Mouse (Mus musculus): ENCODE data around the gene Igsf11. TPM values are rescaled to one million over a fixed set of nuclear protein-coding genes. Genes with fewer than 3 reads are reported as not detected.

The Igsf11 gene
- polyA plus RNA-seq, 1 experiment from 2014 or later = 0.21 TPM

GRCm38 (mm10) chr16:39031350-39031749 is 138.9 kb downstream of the Igsf11 start:
- Histone ChIP-seq H3K4me2 (ENCODE audit: low read depth, low read length) (no peak overlapping the region), H3K36me3 (ENCODE audit: control insufficient read depth, insufficient read depth) (no peaks in the 10 kb centered on the region), H3K27ac (ENCODE audit: low read length) (no peak overlapping the region), H3K9me3 (replicated peaks; ENCODE audit: control insufficient read depth, low read length) (no peaks in the 10 kb centered on the region), H3K27me3 (ENCODE audit: control insufficient read depth, insufficient read depth, low read length) (no peaks in the 10 kb centered on the region), H3K4me3 (ENCODE audit: low read length) (no peak overlapping the region), H3K9ac (ENCODE audit: low read length) (no peak overlapping the region), H3K4me1 (ENCODE audit: control insufficient read depth, insufficient read depth, low read length) (no peaks in the 10 kb centered on the region)
- 73% methylated on average over 2 of the region's 2 CpGs for WGBS
- ATAC-seq (replicated peaks; ENCODE audit: extremely low read depth, insufficient read depth, low FRiP score) = no peak

DNA sequence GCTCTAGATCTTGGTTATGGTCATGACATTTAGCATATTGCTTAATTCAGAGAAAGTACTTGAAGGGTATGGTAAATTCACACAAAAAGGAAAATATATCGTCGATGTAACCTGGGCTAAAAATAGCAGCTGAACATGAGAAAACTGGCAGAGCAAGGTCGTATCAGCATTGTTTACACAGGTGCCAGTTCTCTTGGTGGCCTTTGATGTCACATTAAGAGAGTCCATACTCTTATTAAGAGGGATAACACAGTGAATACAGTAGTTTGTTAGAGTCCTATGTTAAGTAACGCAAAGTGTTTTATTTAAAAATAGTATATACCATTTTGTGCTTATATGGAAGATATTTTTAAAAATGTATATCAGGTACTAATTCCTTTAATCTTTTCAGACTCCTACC is 144.8 kb downstream of the Igsf11 start:
- H3K4me2 ChIP-seq (ENCODE audit: low read depth, low read length) = no peak overlapping the region
- no peak overlapping the region for H3K9ac ChIP-seq (ENCODE audit: low read length)
- H3K4me3 ChIP-seq (ENCODE audit: low read length) = no peak overlapping the region
- H3K4me1 ChIP-seq (ENCODE audit: control insufficient read depth, insufficient read depth, low read length) = no peaks in the 10 kb centered on the region
- 41% methylated on average over 4 of the region's 4 CpGs for WGBS
- H3K27ac ChIP-seq (ENCODE audit: low read length) = no peak overlapping the region
- ATAC-seq (replicated peaks; ENCODE audit: extremely low read depth, insufficient read depth, low FRiP score) = no peak
- no peaks in the 10 kb centered on the region for H3K36me3 ChIP-seq (ENCODE audit: control insufficient read depth, insufficient read depth)
- no peaks in the 10 kb centered on the region for H3K27me3 ChIP-seq (ENCODE audit: control insufficient read depth, insufficient read depth, low read length)
- H3K9me3 ChIP-seq (replicated peaks; ENCODE audit: control insufficient read depth, low read length) = no peaks in the 10 kb centered on the region

DNA sequence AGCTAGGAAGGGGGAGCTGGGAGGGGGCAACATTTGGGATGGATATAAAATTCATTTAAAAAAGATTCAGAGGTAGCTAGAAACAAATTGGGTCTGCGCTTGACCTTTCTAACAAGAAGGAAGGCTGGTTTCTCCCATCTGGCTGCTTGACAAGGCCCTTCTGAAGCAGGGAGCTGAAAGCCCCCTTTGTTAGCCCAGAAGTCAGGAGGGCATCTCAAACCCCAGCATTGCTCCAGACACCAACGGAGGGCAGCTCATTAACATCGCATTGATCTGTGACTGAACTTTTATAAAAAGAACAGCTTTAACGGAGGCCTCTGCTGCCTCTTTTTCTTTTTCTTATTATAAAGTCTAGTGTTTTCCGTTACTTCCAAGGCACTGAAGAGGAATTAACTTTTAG is 151.9 kb downstream of the Igsf11 start:
- Histone ChIP-seq H3K36me3 (ENCODE audit: control insufficient read depth, insufficient read depth) (no peaks in the 10 kb centered on the region), H3K4me1 (ENCODE audit: control insufficient read depth, insufficient read depth, low read length) (no peaks in the 10 kb centered on the region), H3K9me3 (replicated peaks; ENCODE audit: control insufficient read depth, low read length) (no peaks in the 10 kb centered on the region), H3K27me3 (ENCODE audit: control insufficient read depth, insufficient read depth, low read length) (no peaks in the 10 kb centered on the region), H3K27ac (ENCODE audit: low read length) (no peak overlapping the region), H3K4me2 (ENCODE audit: low read depth, low read length) (no peak overlapping the region), H3K9ac (ENCODE audit: low read length) (no peak overlapping the region), H3K4me3 (ENCODE audit: low read length) (no peak overlapping the region)
- ATAC-seq (replicated peaks; ENCODE audit: extremely low read depth, insufficient read depth, low FRiP score) = no peak
- WGBS = 53% methylated on average over 5 of the region's 5 CpGs

DNA sequence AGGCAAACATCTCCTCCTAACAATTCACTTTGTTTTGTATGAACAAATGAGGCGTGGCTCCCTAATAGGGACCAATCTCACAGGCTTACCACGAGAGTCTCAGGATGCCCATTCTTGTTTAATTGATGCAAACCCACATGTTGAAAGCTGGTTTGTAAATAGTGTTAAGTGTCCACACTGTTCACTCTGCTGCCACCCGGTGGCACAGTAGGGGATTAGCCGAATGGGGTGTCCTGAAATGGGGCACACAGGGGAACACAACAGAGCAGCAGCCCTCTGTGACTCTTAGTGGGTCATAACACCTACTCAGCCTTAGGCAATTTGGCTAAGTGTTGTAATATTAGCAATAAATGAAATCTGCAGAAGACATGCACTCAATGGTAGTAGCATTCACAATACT is 156.4 kb downstream of the Igsf11 start:
- Histone ChIP-seq H3K4me3 (ENCODE audit: low read length) (no peak overlapping the region), H3K9ac (ENCODE audit: low read length) (no peak overlapping the region), H3K36me3 (ENCODE audit: control insufficient read depth, insufficient read depth) (no peaks in the 10 kb centered on the region), H3K27me3 (ENCODE audit: control insufficient read depth, insufficient read depth, low read length) (no peaks in the 10 kb centered on the region), H3K9me3 (replicated peaks; ENCODE audit: control insufficient read depth, low read length) (no peaks in the 10 kb centered on the region), H3K27ac (ENCODE audit: low read length) (no peak overlapping the region), H3K4me1 (ENCODE audit: control insufficient read depth, insufficient read depth, low read length) (no peaks in the 10 kb centered on the region), H3K4me2 (ENCODE audit: low read depth, low read length) (no peak overlapping the region)
- ATAC-seq (replicated peaks; ENCODE audit: extremely low read depth, insufficient read depth, low FRiP score) = no peak
- WGBS = 7% methylated on average over 4 of the region's 4 CpGs

- Histone ChIP-seq H3K36me3 (ENCODE audit: control insufficient read depth, insufficient read depth) (no peaks in the 10 kb centered on the region), H3K4me1 (ENCODE audit: control insufficient read depth, insufficient read depth, low read length) (peaks cover 5% of the 10 kb centered on the region; the same call in 1 of the 2 replicates), H3K9ac (ENCODE audit: low read length) (no peak overlapping the region), H3K4me3 (ENCODE audit: low read length) (no peak overlapping the region), H3K9me3 (replicated peaks; ENCODE audit: control insufficient read depth, low read length) (no peaks in the 10 kb centered on the region), H3K27ac (ENCODE audit: low read length) (no peak overlapping the region), H3K27me3 (ENCODE audit: control insufficient read depth, insufficient read depth, low read length) (no peaks in the 10 kb centered on the region), H3K4me2 (ENCODE audit: low read depth, low read length) (no peak overlapping the region)
- 0% methylated on average over 2 of the region's 2 CpGs for WGBS
- ATAC-seq (replicated peaks; ENCODE audit: extremely low read depth, insufficient read depth, low FRiP score) = 0 out of 2 replicates have a peak, but pooled peaks have one; percentile 55
These were observed 160.5 kb downstream of the Igsf11 start for GRCm38 (mm10) chr16:39052971-39053370.

- peaks cover 5% of the 10 kb centered on the region; the same call in 1 of the 2 replicates for H3K4me1 ChIP-seq (ENCODE audit: control insufficient read depth, insufficient read depth, low read length)
- H3K36me3 ChIP-seq (ENCODE audit: control insufficient read depth, insufficient read depth) = no peaks in the 10 kb centered on the region
- H3K4me3 ChIP-seq (ENCODE audit: low read length) = no peak overlapping the region
- WGBS = 65% methylated on average over 2 of the region's 2 CpGs
- H3K27me3 ChIP-seq (ENCODE audit: control insufficient read depth, insufficient read depth, low read length) = no peaks in the 10 kb centered on the region
- no peak for ATAC-seq (replicated peaks; ENCODE audit: extremely low read depth, insufficient read depth, low FRiP score)
- H3K9ac ChIP-seq (ENCODE audit: low read length) = no peak overlapping the region
- no peak overlapping the region for H3K4me2 ChIP-seq (ENCODE audit: low read depth, low read length)
- no peak overlapping the region for H3K27ac ChIP-seq (ENCODE audit: low read length)
- H3K9me3 ChIP-seq (replicated peaks; ENCODE audit: control insufficient read depth, low read length) = no peaks in the 10 kb centered on the region
These were observed 161.3 kb downstream of the Igsf11 start for GRCm38 (mm10) chr16:39053779-39054178.

DNA sequence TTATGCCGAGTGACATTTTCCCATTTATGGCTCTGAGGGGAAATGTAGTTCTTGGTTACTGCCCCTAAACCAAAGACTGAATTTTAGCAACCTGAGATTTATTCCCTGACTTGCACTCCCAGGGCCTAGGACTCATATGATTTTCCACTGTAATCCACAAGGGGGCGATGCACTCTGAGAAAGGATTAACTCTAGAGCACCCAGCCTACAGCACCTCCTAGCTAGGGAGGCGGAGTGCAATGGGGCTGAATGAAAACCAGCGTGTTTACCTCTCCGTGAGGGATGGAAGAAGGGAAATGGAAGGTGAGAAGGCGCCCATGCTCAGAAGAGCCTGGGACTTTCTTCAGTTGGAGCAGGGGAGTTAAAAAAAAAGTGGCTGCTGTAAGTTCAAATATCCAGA is 163.6 kb downstream of the Igsf11 start:
- no peaks in the 10 kb centered on the region for H3K27me3 ChIP-seq (ENCODE audit: control insufficient read depth, insufficient read depth, low read length)
- H3K4me1 ChIP-seq (ENCODE audit: control insufficient read depth, insufficient read depth, low read length) = peaks cover 5% of the 10 kb centered on the region; the same call in 1 of the 2 replicates
- H3K4me2 ChIP-seq (ENCODE audit: low read depth, low read length) = no peak overlapping the region
- 27% methylated on average over 6 of the region's 6 CpGs for WGBS
- H3K4me3 ChIP-seq (ENCODE audit: low read length) = no peak overlapping the region
- H3K27ac ChIP-seq (ENCODE audit: low read length) = no peak overlapping the region
- no peak for ATAC-seq (replicated peaks; ENCODE audit: extremely low read depth, insufficient read depth, low FRiP score)
- H3K9me3 ChIP-seq (replicated peaks; ENCODE audit: control insufficient read depth, low read length) = no peaks in the 10 kb centered on the region
- no peak overlapping the region for H3K9ac ChIP-seq (ENCODE audit: low read length)
- no peaks in the 10 kb centered on the region for H3K36me3 ChIP-seq (ENCODE audit: control insufficient read depth, insufficient read depth)

DNA sequence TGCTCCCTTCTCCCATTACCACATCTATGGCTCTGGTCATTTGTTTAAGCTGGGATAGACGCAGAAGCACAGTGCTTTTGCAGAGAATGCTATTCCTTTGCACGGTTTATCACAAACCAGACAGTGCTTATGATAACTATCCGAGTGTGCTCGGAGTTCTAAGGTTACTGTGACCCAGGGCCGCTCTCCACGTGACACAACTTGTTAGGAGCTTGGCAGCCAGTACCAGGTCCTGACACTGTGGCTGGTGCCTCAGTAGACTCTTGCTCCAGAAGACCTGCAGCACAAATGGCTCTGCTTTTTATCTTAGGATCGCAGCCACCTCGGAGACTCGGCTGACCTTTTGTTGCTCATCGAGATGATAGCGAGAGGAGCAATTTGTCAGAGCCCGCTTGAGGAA is 164.5 kb downstream of the Igsf11 start:
- no peak overlapping the region for H3K9ac ChIP-seq (ENCODE audit: low read length)
- peak overlapping the region; percentile 6 for H3K4me3 ChIP-seq (ENCODE audit: low read length)

GRCm38 (mm10) chr16:39058869-39059268 is 166.4 kb downstream of the Igsf11 start:
- Histone ChIP-seq H3K4me3 (ENCODE audit: low read length) (no peak overlapping the region), H3K9ac (ENCODE audit: low read length) (no peak overlapping the region), H3K4me1 (ENCODE audit: control insufficient read depth, insufficient read depth, low read length) (peaks cover 5% of the 10 kb centered on the region; the same call in 1 of the 2 replicates), H3K4me2 (ENCODE audit: low read depth, low read length) (no peak overlapping the region), H3K27me3 (ENCODE audit: control insufficient read depth, insufficient read depth, low read length) (no peaks in the 10 kb centered on the region), H3K9me3 (replicated peaks; ENCODE audit: control insufficient read depth, low read length) (no peaks in the 10 kb centered on the region), H3K36me3 (ENCODE audit: control insufficient read depth, insufficient read depth) (no peaks in the 10 kb centered on the region), H3K27ac (ENCODE audit: low read length) (no peak overlapping the region)
- 97% methylated on average over 2 of the region's 2 CpGs for WGBS
- no peak for ATAC-seq (replicated peaks; ENCODE audit: extremely low read depth, insufficient read depth, low FRiP score)

More for the DNA sequence above, 164.5 kb downstream of the Igsf11 start:
- no peak for ATAC-seq (replicated peaks; ENCODE audit: extremely low read depth, insufficient read depth, low FRiP score)
- H3K9me3 ChIP-seq (replicated peaks; ENCODE audit: control insufficient read depth, low read length) = no peaks in the 10 kb centered on the region
- H3K27me3 ChIP-seq (ENCODE audit: control insufficient read depth, insufficient read depth, low read length) = no peaks in the 10 kb centered on the region
- 19% methylated on average over 12 of the region's 12 CpGs for WGBS
- H3K36me3 ChIP-seq (ENCODE audit: control insufficient read depth, insufficient read depth) = no peaks in the 10 kb centered on the region
- peaks cover 5% of the 10 kb centered on the region; the same call in 1 of the 2 replicates for H3K4me1 ChIP-seq (ENCODE audit: control insufficient read depth, insufficient read depth, low read length)
- H3K27ac ChIP-seq (ENCODE audit: low read length) = no peak overlapping the region
- H3K4me2 ChIP-seq (ENCODE audit: low read depth, low read length) = peak overlapping the region; percentile 51
